Mouse (Mus musculus) gastrocnemius, postnatal 36 days (tissue): ENCODE results near the gene Aida. TPM values are rescaled to one million over a fixed set of nuclear protein-coding genes. Genes with fewer than 3 reads are reported as not detected.
A peak's percentile ranks its signal among the peaks of the same experiment; 100 is the strongest.
"Not testable (repeated sequence)": the region's sequence is repeated elsewhere in the genome, so short reads cannot be mapped to it uniquely, and the experiment has no call there.

Source experiments
- DNase-seq, 2 experiments: peaks; one replicate each; pipeline ENCODE4 v3.0.0; 2022
- intact Hi-C: fragments of 180-260 bp; cut with DNase I; formaldehyde crosslinking; loops from one replicate; pipeline ENCODE4 v1.15.1; 2025
- long read RNA-seq, 2 experiments: library from polyadenylated mRNA; stranded (forward); transcript quantifications; one replicate each; pipeline ENCODE4 v2.0.0; 2021
- total RNA-seq, 2 experiments: library from RNA; stranded (reverse); gene quantifications; 2 replicates each; pipeline ENCODE4 v1.2.3; 2021

The Aida gene
- 10 to 100 TPM; 18.5 to 19.4 TPM for total RNA-seq
- long read RNA-seq, experiment 1, full-length matches to known transcripts: 4 of 13 reads
- long read RNA-seq, experiment 1, partial matches to known transcripts: 0 of 13 reads
- long read RNA-seq, experiment 1, other reads (novel, unspliced or antisense): 9 of 13 reads
- long read RNA-seq, experiment 2, full-length matches to known transcripts: 2 of 7 reads
- long read RNA-seq, experiment 2, partial matches to known transcripts: 0 of 7 reads
- long read RNA-seq, experiment 2, other reads (novel, unspliced or antisense): 5 of 7 reads

DNA sequence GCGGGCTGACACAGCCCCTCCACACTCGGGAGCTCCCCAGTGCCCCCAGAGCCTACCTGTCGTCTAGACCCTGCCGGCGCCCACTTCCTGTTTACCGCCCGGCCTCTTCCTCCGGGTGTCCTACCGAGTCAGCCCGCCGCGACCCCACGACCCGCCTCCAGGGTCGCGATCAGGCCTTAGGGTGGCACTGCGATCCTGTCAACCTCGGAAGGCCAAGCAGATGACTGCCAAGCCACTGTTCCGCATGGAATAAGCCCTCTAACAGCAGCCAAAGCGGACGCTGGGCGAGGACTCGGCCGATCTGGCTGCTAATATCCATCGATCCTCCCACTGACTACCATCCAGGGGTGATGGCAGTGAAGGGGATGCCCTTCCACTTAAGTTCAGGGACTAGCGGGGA is at the start of gene Aida:
Gene Aida (plus strand): TSS at position 126 of the 400 bp plus-strand sequence.
- DNase-seq: peak in 1 of 2 experiments; percentile 16
- intact Hi-C loops: no loop called here

GRCm38 (mm10) chr1:183248144-183248543 is 48.2 kb upstream of the Aida start:
- no peak for DNase-seq
- intact Hi-C loops: no loop called here

DNA sequence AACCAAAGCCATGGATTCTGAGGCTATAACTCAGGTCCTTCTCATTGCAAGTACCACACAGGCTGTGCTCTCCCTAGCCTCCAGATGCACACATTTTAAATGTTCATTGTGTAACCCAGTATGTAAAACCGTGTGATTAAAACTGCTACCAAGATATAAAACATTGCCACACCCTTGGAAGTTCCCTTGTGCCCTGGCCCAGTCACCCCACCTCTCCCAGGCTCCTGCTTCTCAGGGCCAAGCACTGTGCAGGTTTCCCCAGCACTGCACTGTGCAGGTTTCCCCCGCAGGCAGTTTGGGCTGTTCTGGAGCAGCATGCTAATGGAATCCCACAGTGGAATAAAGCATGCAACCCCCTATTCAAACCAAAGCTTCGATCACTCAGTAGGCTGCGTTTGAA is 45.8 kb upstream of the Aida start:
- no peak for DNase-seq
- intact Hi-C loops: no loop called here

DNA sequence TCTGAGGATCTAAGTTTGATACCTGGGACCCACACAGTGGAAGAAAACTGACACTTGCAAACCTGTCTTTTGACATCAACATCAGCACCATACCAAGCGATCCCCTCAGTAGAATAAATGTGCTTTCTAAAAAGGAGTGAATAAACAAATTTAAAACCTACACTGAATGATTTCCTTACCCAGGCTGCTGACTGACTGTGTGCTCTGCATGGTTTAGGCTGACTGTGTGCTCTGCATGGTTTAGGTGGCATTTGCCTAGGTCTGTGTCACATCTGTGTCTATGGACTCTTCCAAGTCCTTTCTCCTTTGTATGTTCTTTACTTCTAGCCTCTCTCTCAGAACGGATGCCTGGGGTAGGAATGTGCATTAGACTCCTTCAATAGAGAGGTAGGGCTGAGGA is 44.6 kb upstream of the Aida start:
- intact Hi-C loops: no loop called here
- no peak for DNase-seq

- no peak for DNase-seq
- intact Hi-C loops: no loop called here
Observed at GRCm38 (mm10) chr1:183252574-183252973, 43.8 kb upstream of the Aida start.

DNA sequence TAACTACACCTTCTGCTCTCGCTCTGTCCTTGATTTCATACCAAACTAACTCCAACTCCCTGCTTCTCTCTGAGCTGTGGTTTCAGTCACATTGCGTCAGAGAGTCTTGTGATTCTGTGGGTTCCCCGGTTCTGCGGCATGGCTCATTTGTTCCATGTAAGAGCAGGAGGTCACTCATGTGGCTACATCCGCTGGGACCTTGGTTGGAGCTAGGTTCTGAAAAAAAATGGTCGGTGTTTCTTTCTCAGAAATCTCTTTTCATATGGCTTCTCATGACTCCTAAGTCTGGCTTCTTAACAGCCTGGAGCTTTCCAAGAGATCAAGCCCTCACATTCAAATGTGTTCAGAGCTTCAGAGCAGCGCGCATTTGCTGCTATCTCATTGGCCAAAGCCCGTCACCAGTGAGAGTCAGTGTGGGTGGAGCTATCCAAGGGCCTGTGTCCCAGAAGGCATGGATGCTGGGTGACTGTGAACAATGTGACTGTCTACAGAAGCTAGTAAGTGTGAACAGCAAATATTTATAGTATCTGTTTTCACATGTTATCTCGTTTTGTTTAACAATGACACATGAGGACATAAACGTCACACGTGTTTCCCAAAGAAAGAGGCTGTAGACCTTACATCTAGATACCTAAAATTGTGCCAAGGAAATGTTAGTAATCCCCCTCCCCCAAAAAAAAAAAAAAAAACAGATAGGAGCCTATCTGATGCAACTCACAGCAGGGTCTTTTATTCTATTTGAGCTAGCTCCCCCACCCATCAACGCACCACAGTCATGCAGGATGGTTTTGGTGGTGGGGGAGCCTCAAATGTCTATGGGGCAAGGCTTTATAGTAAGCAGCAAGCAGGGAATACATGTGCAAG is 32.0 kb upstream of the Aida start:
- intact Hi-C loops: no loop called here
- no peak for DNase-seq

DNA sequence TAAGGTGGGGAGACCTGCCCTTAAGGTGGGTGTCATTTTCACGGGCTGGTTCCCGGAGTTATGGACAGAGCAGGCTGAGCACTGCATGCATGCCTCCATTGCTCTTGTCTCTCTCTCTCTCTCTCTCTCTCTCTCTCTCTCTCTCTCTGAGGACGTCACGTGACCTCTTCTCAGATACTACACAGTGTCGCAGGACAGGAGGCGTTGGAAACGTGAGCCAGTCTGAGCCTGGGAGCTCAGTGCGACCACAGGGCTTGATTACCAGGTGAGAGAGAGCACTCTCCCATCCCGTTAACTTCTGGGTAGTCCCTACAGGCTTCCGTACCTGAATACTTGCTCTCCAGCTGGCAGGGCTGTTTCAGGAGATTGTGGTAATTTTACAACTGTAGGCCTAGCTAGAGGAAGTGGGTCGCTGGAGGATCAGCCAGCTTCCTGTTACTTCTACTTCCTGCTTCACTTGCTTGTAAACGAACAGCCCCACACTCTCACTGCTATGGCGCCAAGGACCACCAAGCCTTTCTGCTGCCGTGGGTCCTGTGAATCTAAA is 30.4 kb upstream of the Aida start:
- intact Hi-C loops: no loop called here
- no peak for DNase-seq

DNA sequence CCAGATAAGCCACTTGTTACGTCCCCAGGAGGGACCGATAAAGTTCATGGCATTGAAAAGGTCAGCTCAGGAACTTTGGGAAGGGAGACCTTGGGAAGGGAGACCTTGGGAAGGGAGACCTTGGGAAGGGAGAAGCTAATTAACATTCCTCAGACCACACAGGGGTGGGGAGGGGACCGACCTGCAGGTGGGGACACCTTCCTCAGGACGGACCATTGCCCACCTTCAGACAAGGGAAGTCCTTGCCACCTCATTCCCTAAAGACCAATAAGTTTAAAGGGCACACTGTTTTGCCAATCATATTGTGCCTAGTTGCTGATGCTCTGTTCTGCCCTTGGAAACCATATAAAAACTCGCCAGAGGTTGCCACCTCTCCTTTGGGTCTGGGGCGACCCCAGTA is 28.7 kb upstream of the Aida start:
- intact Hi-C loops: no loop called here
- DNase-seq: no peak

DNA sequence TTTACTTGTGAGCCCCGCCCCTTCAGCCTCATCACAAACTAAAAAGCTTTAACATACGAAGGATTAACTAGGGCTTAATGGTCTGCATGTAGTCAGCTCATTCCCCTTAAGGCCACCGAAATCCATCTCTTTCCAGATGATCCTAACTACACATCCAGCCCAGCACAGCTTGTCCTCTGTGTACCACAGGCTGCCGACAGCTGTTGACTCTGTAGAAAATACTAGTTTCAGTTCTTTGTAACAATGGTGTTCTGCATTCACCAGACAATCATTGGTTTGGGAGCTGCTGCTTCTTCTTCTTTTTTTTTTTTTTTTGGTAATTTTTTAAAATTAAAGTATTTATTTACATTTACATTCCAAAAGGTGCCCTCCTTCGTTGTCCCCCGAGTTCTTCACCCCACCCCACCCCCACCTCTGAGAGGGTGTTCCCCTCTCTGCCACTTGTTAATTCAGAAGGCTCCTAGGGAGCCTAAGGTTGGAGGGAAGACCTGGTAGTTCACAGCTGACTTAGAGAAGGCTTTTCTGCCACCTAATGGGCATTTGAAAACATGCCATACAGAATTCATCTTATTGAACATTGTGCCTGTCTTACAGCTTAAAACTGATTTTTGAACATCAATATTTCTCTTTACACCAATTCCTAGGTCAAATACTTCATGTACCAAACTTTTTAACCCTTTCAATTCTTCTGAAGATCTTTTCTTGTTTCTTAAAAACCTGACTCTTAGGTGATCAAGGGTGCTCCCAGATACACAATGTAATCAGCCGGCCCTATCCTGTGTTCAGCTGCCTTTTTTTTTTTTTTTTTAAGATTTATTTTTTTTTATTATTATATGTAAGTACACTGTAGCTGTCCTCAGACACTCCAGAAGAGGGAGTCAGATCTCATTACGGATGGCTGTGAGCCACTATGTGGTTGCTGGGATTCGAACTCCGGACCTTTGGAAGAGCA is 23.2 kb upstream of the Aida start:
- no peak for DNase-seq
- intact Hi-C loops: no loop called here

DNA sequence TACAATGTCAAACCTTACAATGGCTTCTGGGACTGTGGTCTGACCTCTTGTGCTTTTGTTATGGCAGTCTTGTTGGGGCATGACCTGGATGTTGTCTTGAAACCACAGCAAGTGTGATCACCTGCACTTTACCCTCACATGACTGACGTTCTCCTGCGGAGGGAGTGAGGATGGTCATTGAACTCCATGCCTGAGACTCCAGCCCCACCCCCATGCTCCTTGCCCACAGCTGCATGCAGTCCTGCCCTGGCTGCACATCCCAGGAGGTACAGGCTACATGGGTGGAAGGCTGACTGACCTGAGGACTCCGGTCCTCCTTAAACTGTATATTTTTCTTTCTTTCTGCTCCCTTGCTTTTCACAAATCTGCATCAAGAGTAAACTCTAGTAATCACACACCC is 22.0 kb upstream of the Aida start:
- intact Hi-C loops: no loop called here
- DNase-seq: no peak

GRCm38 (mm10) chr1:183275763-183276162 is 20.6 kb upstream of the Aida start:
- intact Hi-C loops: no loop called here
- no peak for DNase-seq

DNA sequence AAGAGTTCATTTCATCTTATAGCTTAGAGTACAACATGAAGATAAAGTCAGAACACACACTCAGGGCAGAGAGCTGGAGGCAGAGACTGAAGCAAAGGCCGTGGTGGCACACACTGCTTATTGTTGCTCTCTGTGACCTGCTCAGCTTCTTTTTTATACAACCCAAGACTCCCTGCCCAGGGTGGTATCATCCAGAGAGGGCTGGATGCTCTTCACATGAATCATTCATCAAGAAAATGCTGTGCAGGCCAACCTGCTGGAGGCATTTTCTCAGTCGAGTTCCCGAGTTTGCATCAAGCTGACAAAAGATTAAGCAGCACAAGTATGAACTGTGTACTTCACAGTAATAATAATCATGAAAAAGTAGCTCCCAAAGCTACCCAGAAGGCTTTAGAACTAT is 8.0 kb upstream of the Aida start:
- intact Hi-C loops: no loop called here
- no peak for DNase-seq

- DNase-seq: no peak
- intact Hi-C loops: no loop called here
Observed at GRCm38 (mm10) chr1:183289576-183289975, 6.8 kb upstream of the Aida start.

GRCm38 (mm10) chr1:183296877-183297383 is 540 bp downstream of the Aida start, which contains the start of gene Brox:
Gene Brox (minus strand): TSS chr1:183297269.
- DNase-seq: peak; percentile 96 to 97
- intact Hi-C loops: no loop called here

- peak in 1 of 2 experiments; percentile 19 for DNase-seq
- intact Hi-C loops: no loop called here
Observed at GRCm38 (mm10) chr1:183297473-183297885, 1.1 kb downstream of the Aida start.

GRCm38 (mm10) chr1:183297886-183298489 is 1.6 kb downstream of the Aida start:
- peak; percentile 10 to 45 for DNase-seq
- intact Hi-C loops: no loop called here

DNA sequence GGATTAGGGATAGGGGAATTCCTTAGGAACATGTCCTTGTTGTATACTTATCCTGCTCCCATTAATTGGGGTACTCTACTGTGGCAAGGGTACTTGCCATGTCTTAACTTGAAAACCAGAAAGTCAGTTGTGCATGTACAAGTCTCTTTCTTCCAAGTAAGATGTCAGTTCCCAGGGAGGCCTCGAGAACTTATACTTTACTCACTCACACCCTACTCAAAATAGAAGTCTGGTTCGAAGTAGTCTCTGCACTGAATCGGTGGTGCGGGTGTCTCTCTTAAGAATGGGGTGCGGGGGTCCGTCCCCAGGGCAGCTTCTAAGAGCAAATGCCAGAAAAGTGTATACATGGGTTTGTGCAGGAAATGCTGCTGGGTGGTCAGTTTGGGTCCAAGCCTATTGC is 2.8 kb downstream of the Aida start:
- intact Hi-C loops: no loop called here

GRCm38 (mm10) chr1:183307555-183307954 is 11.2 kb downstream of the Aida start:
- DNase-seq: no peak

More for the DNA sequence above, 2.8 kb downstream of the Aida start:
- peak; percentile 91 to 95 for DNase-seq

GRCm38 (mm10) chr1:183308476-183308875 is 12.1 kb downstream of the Aida start:
- intact Hi-C loops: no loop called here
- DNase-seq: no peak

More at GRCm38 (mm10) chr1:183307555-183307954, 11.2 kb downstream of the Aida start:
- intact Hi-C loops: no loop called here

DNA sequence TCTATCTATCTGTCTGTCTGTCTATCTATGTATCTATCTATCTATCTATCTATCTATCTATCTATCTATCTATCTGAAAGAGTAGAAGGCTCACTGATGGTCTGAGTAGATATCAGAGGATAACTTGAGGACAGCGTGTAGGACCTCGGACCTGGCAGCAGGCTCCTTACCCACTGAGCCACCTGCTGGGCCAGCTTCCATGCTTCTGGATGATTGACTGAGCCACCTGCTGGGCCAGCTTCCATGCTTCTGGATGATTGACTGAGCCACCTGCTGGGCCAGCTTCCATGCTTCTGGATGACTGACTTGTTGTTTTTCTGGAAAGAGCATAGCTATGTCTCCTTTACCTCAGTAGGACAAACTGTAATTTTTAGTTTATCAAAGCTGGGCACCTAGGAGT is 13.2 kb downstream of the Aida start:
- peak; percentile 11 to 41 for DNase-seq

More for the DNA sequence above, 13.2 kb downstream of the Aida start:
- intact Hi-C loops: not testable (repeated sequence)
